In the genomic region with DNA sequence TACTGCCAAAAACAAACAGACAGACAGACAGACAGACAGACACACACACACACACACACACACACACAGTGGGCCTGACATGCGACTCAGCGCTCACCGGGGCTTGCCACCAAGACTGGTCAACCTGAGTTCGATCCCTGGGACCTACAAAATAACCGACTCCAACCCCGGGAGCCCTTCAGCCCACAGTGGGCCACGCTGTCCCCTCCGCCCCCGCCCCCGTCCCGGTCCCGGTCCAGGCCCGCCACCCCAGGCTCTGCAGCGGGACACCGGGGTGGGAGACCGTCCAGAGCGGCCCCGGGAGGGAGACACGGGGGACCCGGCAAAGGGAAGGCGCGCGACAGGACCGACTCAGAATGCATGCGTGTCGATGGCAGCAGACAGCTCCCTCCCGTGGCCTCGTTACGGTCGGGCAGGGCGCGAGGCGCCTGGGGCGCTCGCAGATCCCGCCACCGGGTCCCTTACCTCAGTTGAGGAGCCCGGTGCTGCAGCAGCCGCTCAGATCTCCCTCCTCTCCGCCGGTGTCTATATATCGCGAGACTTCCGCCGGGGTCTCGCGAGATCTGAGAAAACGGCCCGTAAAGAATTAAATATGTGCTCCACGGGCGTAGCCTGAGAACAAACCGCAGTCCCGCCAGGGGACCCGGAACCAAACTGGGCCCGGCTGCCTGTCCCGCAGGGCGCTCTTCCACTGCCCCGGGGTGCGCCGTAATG, we compare ENCODE assay signal across 8 mouse cellular contexts. TPM values are rescaled to one million over a fixed set of nuclear protein-coding genes. Genes with fewer than 3 reads are reported as not detected.
DNase-seq lines count a peak whose midpoint lies in the region; ATAC-seq and TF ChIP-seq lines count a peak whose summit lies in the region.

Gene Mad1l1, minus strand, starts transcription at position 511 of the 714 bp plus-strand sequence.
Gene Nudt1, plus strand, starts transcription at position 615 of the 714 bp plus-strand sequence.

- WGBS in bone marrow, adult 2 months = under 1% methylated on average over 60 of the region's 60 CpGs
- WGBS in embryonic facial prominence, embryonic 15.5 days = under 1% methylated on average over 53 of the region's 60 CpGs
- 1% methylated on average over 55 of the region's 60 CpGs for WGBS in limb, embryonic 14.5 days
- under 1% methylated on average over 58 of the region's 60 CpGs for WGBS in midbrain, postnatal 0 days

- H3K4me1 ChIP-seq in bone marrow, adult 2 months (ENCODE audit: control insufficient read depth, insufficient read depth, low read length) = no peaks in the 10 kb centered on the region; the same call in 1 of the 2 replicates
- peaks cover 23% of the 10 kb centered on the region for H3K4me1 ChIP-seq in embryonic facial prominence, embryonic 15.5 days
- no peaks in the 10 kb centered on the region for H3K4me1 ChIP-seq in limb, embryonic 14.5 days (ENCODE audit: control insufficient read depth, insufficient read depth, low read length)
- H3K4me1 ChIP-seq in midbrain, postnatal 0 days (ENCODE audit: insufficient read depth, low read length) = 0 out of 2 replicates have a peak, but pooled peaks cover 4% of the 10 kb centered on the region

- peak; percentile 97 for DNase-seq in 416B (ENCODE audit: low read depth)
- DNase-seq in heart, adult 8-10 months (ENCODE audit: low spot score) = peak; percentile 94
- DNase-seq in kidney, adult 9 months = peak; percentile 96
- DNase-seq in limb, embryonic 14.5 days (ENCODE audit: low spot score) = peak; percentile 97
- peak; percentile 96 for DNase-seq in midbrain, postnatal 0 days (ENCODE audit: low spot score)
- peak; percentile 88 to 89 for DNase-seq in spleen, postnatal 14 days (ENCODE audit: low spot score in 2 of 2)

- H3K27me3 ChIP-seq in embryonic facial prominence, embryonic 15.5 days = no peaks in the 10 kb centered on the region
- H3K27me3 ChIP-seq in limb, embryonic 14.5 days (ENCODE audit: control insufficient read depth, insufficient read depth, low read length) = no peaks in the 10 kb centered on the region
- H3K27me3 ChIP-seq in midbrain, postnatal 0 days (ENCODE audit: insufficient read depth, low read length) = no peaks in the 10 kb centered on the region

- H3K4me3 ChIP-seq in bone marrow, adult 2 months (replicated peaks; ENCODE audit: control insufficient read depth, low read depth, low read length) = peak within 1 kb of the TSS; percentile 90
- peak within 1 kb of the TSS; percentile 94 for H3K4me3 ChIP-seq in embryonic facial prominence, embryonic 15.5 days (replicated peaks)
- peak within 1 kb of the TSS; percentile 94 for H3K4me3 ChIP-seq in limb, embryonic 14.5 days (replicated peaks; ENCODE audit: low read length)
- peak within 1 kb of the TSS; percentile 66 for H3K4me3 ChIP-seq in midbrain, postnatal 0 days (ENCODE audit: low read depth, low read length)

- TF ChIP-seq CTCF in bone marrow, adult 2 months (IDR thresholded peaks at IDR 0.05; ENCODE audit: control insufficient read depth, insufficient read depth, low read length) = peak; percentile 33; the same call in 1 of the 2 replicates
- TF ChIP-seq CTCF in midbrain, postnatal 0 days (IDR thresholded peaks at IDR 0.05) = peak; percentile 41

- peak within 1 kb of the TSS; percentile 88 for H3K27ac ChIP-seq in bone marrow, adult 2 months (ENCODE audit: control insufficient read depth, insufficient read depth, low read depth, low read length, poor library complexity)
- H3K27ac ChIP-seq in embryonic facial prominence, embryonic 15.5 days (replicated peaks) = peak within 1 kb of the TSS; percentile 91
- peak within 1 kb of the TSS; percentile 74 for H3K27ac ChIP-seq in limb, embryonic 14.5 days (replicated peaks; ENCODE audit: low read depth, low read length)
- peak within 1 kb of the TSS; percentile 64 for H3K27ac ChIP-seq in midbrain, postnatal 0 days (ENCODE audit: low read depth, low read length)

- ATAC-seq in embryonic facial prominence, embryonic 15.5 days (ENCODE audit: insufficient number of reproducible peaks, low FRiP score, low TSS enrichment, low read depth) = peak; percentile 86
- ATAC-seq in limb, embryonic 14.5 days (ENCODE audit: low FRiP score, low read depth) = peak; percentile 92
- peak; percentile 89 for ATAC-seq in midbrain, postnatal 0 days (ENCODE audit: low FRiP score)

- peak; percentile 84; the same call in 1 of the 2 replicates for TF ChIP-seq POLR2A in bone marrow, adult 2 months (IDR thresholded peaks at IDR 0.05; ENCODE audit: borderline replicate concordance, control insufficient read depth, low read depth, low read length)
- peak; percentile 84; the same call in 1 of the 2 replicates for TF ChIP-seq POLR2A in limb, embryonic 14.5 days (IDR thresholded peaks at IDR 0.05; ENCODE audit: borderline replicate concordance, extremely low read depth, insufficient read depth, insufficient read length)

- H3K9me3 ChIP-seq in embryonic facial prominence, embryonic 15.5 days (replicated peaks) = no peaks in the 10 kb centered on the region
- no peaks in the 10 kb centered on the region for H3K9me3 ChIP-seq in limb, embryonic 14.5 days (ENCODE audit: control insufficient read depth, low read length)
- no peaks in the 10 kb centered on the region for H3K9me3 ChIP-seq in midbrain, postnatal 0 days (ENCODE audit: low read length)

- peak within 1 kb of the TSS; percentile 100 for H3K9ac ChIP-seq in embryonic facial prominence, embryonic 15.5 days
- H3K9ac ChIP-seq in limb, embryonic 14.5 days (ENCODE audit: low read depth, low read length, severe bottlenecking) = peak within 1 kb of the TSS; percentile 98
- peak within 1 kb of the TSS; percentile 99 for H3K9ac ChIP-seq in midbrain, postnatal 0 days (replicated peaks; ENCODE audit: low read length, poor library complexity, severe bottlenecking)

- peaks cover 4% of the 10 kb centered on the region; the same call in 1 of the 2 replicates for H3K36me3 ChIP-seq in embryonic facial prominence, embryonic 15.5 days
- peaks cover 5% of the 10 kb centered on the region for H3K36me3 ChIP-seq in limb, embryonic 14.5 days (ENCODE audit: control insufficient read depth, insufficient read depth, low read length)
- H3K36me3 ChIP-seq in midbrain, postnatal 0 days (ENCODE audit: insufficient read depth, low read length) = no peaks in the 10 kb centered on the region

- H3K4me2 ChIP-seq in embryonic facial prominence, embryonic 15.5 days (replicated peaks) = peak within 1 kb of the TSS; percentile 71
- H3K4me2 ChIP-seq in limb, embryonic 14.5 days (replicated peaks; ENCODE audit: low read depth, low read length, severe bottlenecking) = peak within 1 kb of the TSS; percentile 69
- peak within 1 kb of the TSS; percentile 92 for H3K4me2 ChIP-seq in midbrain, postnatal 0 days (ENCODE audit: low read depth, low read length, poor library complexity, severe bottlenecking)

RNA-seq across cellular contexts. Expression of gene Mad1l1, which starts in this region (rescaled TPM):
- polyA plus RNA-seq in bone marrow, adult 2 months (2011; ENCODE audit: insufficient read depth, insufficient read length, low replicate concordance, missing spikeins) = 19.0 and 24.7 TPM in 2 replicates
- 48.2 and 49.7 TPM in 2 replicates for polyA plus RNA-seq in embryonic facial prominence, embryonic 15.5 days (2015; fragmentation: Nextera tagmentation; extraction: Ambion mirVana)
- total RNA-seq in heart, adult 8-10 months (2022) = 10 to 100 TPM in 2 of 4 experiments, 1 to 10 TPM in 2; 9.0 to 11.3 (median 10.4) TPM
- 31.8 and 37.9 TPM in 2 replicates for polyA plus RNA-seq in limb, embryonic 14.5 days (2012; rRNA removed)
- polyA plus RNA-seq in limb, embryonic 14.5 days (2014; fragmentation: Nextera tagmentation; extraction: Ambion mirVana) = 38.2 and 41.6 TPM in 2 replicates
- 25.9 and 28.5 TPM in 2 replicates for total RNA-seq in midbrain, postnatal 0 days (2014; rRNA removed)
- polyA plus RNA-seq in midbrain, postnatal 0 days (2015; fragmentation: Nextera tagmentation; extraction: Ambion mirVana) = 33.5 and 34.0 TPM in 2 replicates

RNA-seq across cellular contexts. Expression of gene Nudt1, which starts in this region (rescaled TPM):
- 29.0 and 30.0 TPM in 2 replicates for polyA plus RNA-seq in bone marrow, adult 2 months (2011; ENCODE audit: insufficient read depth, insufficient read length, low replicate concordance, missing spikeins)
- 39.2 and 46.9 TPM in 2 replicates for polyA plus RNA-seq in embryonic facial prominence, embryonic 15.5 days (2015; fragmentation: Nextera tagmentation; extraction: Ambion mirVana)
- 10 to 100 TPM in 2 of 4 experiments, 1 to 10 TPM in 2; 9.4 to 11.1 (median 10.1) TPM for total RNA-seq in heart, adult 8-10 months (2022)
- polyA plus RNA-seq in limb, embryonic 14.5 days (2012; rRNA removed) = 27.1 and 31.0 TPM in 2 replicates
- polyA plus RNA-seq in limb, embryonic 14.5 days (2014; fragmentation: Nextera tagmentation; extraction: Ambion mirVana) = 34.4 and 35.3 TPM in 2 replicates
- total RNA-seq in midbrain, postnatal 0 days (2014; rRNA removed) = 7.6 and 10.5 TPM in 2 replicates
- 16.6 and 17.9 TPM in 2 replicates for polyA plus RNA-seq in midbrain, postnatal 0 days (2015; fragmentation: Nextera tagmentation; extraction: Ambion mirVana)

Comparison
In these comparisons a context has a peak if more than half of its experiments do, and no peak if none do; other contexts are left out.
1. Peak in every context shown above with its lines: DNase-seq, ATAC-seq, H3K4me3 ChIP-seq and H3K27ac ChIP-seq.